Mouse (Mus musculus) adrenal gland, adult (tissue): ENCODE measurements at regions not wholly inside any gene's neighbourhood (a gene's known extent, or its start where the extent isn't known, plus 50 kb on each side); places are given as distances from the start of the nearest gene placed in this dataset.
A peak's percentile ranks its signal among the peaks of the same experiment; 100 is the strongest.

Experiments
- DNase-seq, 2 experiments: peaks; one replicate each; pipeline ENCODE4 v3.0.0; 2022 to 2023; ENCODE audit warnings: low spot score in 1 of 2; ENCODE audit not compliant: inconsistent age in 2 of 2

DNA sequence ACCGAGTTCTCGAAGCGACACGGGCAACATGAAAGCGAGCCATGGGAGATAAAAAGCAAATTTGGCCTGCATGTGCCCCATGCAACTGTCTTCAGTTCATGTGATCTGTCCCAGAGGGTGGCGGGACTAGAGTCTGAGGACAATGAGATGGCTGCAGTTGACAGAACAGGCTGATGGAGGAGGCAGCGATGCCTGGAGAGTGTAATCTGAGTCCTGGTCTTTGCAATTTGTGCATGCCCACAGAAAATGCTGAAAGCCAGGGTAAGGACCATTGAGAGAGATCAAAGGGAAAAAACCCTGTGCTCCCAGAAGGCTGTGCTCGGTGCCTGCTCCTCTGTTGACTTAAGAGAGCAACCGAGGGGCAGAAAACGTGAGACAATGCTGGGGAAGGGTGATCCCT, 624.8 kb upstream of the BB014433 start:
- DNase-seq: no peak

GRCm38 (mm10) chr8:15670298-15670697, 624.4 kb upstream of the BB014433 start:
- DNase-seq: no peak

DNA sequence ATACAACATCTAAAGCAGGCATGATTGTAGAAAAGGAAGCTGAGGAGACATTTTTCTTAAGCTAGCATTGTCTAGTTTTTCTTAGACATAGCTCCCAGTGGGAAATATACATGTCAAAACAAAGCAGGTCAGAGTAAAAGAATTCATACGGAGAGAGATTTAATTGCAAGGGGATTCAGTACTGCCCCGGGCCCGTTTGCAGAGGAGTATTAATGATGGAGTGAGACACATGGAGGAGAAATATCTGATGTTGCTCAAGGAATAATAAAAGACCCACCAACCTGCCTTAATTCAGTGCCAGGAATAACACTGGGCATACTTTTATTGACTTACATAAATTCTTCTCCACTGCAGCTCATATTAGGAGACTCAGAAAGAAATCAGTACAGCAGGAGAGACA, 623.6 kb upstream of the BB014433 start:
- DNase-seq: no peak

DNA sequence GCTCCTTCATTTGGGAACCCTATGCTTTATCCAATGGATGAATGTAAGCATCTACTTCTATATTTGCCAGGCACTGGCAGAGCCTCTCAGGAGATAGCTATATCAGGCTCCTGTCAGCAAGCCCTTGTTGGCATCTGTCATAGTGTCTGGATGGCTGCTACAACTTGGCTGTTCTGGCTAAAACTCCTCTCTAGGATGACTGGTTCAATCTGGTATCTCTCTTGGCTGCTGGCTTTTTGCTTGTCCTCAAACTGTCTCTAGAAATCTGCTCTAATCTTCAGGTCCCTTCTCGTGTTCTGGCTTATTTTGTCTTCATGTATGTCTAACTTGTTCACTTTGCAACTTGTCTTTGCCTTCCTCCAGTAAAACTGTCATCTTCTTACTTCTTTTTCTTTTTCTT, 614.7 kb upstream of the BB014433 start:
- DNase-seq: no peak

DNA sequence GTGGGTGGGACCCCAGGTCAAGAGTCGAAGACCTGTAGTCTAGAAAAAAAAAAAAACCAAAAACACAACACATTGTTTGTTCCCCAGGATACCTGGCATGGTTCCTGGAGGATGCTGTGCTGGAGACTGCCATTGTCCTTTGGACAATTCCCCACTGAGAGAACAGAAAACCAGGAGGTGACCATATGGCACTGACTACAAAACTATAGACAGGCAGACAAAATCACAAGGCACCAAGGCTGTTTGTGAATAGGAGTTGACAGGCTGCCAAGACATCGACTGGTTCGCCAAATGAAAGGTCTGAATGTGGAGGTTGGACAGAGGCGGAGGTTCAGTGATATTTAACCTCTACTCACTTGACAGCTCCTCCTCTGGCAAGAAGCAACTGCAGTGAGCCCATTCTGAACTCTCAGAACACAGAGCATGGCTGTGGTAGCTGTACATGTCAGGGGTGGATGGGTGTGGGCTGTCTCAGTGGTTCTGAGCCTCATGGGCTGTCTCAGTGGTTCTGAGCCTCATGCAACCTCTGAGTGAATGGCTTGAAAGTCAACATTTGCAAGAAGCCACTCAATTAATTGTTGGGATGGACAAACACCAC, 589.0 kb upstream of the BB014433 start:
- DNase-seq: peak in 1 of 2 experiments; percentile 9

DNA sequence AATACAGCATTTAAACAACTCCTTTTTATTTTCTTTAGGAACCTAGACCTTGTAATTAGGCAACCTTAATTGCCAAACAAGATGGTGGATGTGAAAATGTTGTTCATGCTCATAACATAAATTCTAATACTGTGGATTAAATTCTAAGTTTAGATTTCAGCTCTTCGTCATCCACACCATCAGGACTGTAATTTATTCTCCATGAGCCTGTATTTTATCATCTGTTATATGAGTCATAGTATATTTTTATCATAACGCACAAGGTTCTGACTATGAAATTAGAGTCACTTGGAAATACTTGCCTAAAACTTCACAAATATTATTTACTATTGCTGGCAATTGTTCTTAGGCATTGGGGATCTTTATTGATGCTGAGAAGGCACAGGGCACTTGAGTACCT, 582.7 kb upstream of the BB014433 start:
- DNase-seq: no peak

GRCm38 (mm10) chr8:15623602-15624392, 577.9 kb upstream of the BB014433 start:
- peak in 1 of 2 experiments; percentile 14 for DNase-seq

DNA sequence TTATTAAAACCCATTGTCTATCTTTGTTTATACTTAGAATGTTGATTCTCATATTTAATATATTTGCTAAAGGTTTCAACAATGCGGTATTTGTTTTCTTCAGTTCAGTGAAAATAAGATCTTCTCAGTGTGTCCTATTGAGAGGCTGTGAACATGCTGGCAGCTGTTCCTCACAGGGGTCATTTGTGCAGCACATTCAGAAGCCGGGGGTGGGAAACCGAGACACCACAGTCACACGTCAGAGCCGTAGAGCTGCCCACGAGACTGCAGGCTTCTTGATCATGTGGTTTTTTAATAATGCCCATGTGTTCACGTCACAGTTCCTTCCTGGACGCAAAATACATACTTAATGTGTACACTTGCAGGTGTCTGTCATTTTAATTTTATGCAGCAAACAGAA, 564.3 kb upstream of the BB014433 start:
- no peak for DNase-seq

- DNase-seq: no peak
These were observed 561.8 kb upstream of the BB014433 start for GRCm38 (mm10) chr8:15607598-15608215.

GRCm38 (mm10) chr8:15601531-15601930, 555.7 kb upstream of the BB014433 start:
- peak; percentile 34 to 74 for DNase-seq

DNA sequence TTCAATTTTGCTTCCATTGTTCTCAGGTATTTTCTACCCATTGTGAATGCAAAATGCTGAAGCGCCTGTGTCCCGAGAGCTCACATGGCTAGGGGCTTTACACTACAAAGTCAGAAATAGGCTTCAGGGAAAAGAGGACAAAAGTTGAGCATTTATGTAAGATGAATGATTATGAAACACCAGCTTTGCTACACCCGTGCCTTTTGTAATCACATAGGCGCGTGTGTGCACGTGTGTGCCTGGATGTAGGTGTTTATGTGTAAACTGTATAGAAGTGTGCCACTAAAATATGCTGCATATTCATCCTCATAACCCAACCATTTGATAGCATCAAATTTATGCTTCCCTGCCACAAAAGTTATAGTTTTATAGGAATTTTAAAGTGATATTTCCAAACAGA, 547.2 kb upstream of the BB014433 start:
- no peak for DNase-seq

DNA sequence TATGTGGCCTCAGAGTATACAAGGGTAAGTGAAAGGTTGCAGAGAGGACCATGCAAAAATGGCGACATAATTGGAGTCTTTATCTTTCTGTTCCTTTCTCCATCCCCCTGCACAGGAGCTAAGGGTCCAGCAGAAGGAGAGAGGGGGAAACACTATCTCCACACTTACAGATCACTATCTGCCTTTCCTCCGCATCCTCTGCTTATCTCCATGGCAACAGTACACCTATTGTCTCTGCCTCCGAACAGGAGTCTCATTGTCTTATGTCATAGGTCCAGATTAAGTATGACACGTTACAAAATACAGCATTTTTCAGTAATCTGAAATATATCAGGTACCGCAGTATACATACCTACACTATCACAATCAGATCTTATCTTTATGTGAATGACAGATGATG, 537.9 kb upstream of the BB014433 start:
- DNase-seq: no peak

DNA sequence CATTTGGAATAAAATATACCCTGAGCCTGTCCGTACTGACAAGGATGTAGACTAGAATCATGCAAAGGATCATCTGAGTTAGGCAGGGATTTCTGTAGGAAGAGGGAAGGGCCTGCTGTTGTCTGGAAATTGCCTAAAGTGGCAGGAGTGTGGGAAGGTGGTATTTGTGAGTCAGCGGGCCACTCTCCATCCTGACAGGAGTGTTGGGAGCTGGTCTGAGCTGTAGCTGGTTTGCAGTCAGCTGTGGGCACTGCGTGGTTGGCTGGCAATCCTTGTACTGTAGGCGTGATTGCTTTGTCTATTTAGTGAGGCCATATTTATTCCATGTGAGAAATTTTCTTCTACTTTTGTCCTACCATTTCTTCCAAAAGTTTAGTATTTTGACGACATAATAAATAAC, 524.2 kb upstream of the BB014433 start:
- DNase-seq: no peak

GRCm38 (mm10) chr8:15567742-15568141, 521.9 kb upstream of the BB014433 start:
- DNase-seq: no peak

GRCm38 (mm10) chr8:15562310-15563296, 516.7 kb upstream of the BB014433 start:
- DNase-seq: no peak

DNA sequence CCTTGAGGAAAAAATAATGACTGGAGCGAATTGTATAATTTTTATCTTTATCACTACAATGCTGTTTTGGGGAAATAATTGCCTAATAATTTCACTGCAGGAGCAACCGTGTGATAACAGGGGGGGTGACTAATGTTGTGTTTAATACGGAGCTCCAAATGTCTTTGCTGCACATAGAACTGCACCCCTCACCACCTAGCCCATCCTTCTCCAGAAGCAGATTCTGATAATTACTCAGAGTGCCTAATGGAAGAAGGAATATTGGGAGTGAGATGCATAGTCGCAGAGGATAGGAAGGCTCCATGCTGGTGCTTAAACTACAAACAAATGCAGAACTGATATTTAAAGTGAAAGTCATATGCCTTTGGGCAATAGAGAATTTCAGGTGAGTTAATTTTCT, 486.1 kb upstream of the BB014433 start:
- DNase-seq: no peak

DNA sequence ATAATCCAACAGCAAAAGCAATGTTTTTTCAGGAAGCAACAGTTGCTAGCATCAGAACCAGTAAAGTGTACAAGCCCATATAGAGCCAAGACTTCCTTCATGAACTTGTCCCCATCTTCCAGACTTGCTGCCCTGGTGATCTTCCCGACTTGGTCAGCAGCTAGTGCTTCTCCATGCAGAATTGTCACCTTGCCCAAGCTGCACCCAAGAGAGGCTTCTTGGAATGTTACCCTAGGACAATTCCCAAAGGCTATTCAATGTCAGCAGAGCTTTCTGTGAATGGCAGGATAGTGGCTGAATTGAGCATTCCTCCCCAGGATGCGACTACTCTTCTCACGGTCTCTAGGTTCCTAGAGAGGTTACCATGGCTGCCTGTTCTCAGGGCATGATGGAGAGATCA, 479.6 kb upstream of the BB014433 start:
- no peak for DNase-seq

DNA sequence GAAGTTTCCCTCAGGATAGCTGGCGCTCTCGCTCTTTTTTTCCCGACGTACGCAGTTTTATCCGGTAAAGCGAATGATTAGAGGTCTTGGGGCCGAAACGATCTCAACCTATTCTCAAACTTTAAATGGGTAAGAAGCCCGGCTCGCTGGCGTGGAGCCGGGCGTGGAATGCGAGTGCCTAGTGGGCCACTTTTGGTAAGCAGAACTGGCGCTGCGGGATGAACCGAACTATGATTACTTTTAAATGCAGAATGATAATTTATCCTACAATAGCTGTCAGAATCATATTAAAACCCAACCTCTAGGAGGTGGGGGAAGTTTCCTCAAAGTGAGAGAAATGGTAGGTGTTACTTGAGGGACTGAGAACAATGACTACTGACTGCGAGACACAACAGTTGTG, 474.0 kb upstream of the BB014433 start:
- DNase-seq: peak; percentile 86 to 99

DNA sequence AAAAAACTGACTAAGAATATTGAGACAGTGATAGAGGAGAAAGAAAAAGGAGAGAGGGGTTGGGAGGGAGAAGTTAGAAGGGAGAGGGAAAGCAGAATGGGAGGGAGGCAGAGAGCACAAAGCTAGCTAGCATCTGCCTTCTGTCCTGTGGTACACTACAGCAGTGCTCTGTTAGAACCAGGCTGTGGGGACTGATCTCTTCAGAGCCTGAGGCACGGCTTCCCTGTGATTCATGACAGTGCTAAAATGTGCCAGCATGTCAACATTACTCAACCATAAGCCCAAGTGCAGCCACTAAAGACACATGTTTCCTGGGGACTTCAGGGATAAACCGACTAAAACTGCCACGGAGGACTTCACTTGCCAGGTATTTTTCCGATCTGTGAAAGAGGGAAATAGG, 455.1 kb upstream of the BB014433 start:
- DNase-seq: no peak

DNA sequence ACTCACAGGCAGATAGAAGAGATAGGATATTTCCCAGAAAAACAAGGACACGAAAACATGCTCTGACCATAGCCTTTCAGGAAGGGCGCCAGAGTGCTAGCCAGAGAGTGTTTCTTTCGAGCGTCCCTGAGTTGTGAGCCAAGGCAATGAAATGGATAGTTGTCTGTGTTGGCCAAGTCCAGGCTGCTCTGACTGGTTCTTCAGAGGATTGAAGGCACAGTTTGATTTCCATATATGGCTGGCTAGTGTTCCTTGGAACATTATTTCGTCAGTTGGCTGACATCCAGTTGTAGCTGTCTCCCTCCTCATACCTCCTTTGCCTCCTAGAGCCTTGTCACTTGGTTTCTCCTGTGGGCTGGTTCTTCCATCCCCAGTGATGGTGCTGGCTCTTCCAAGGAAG, 451.7 kb upstream of the BB014433 start:
- DNase-seq: no peak

- no peak for DNase-seq
These were observed 450.4 kb upstream of the BB014433 start for GRCm38 (mm10) chr8:15496248-15496647.
